Mouse (Mus musculus) embryonic facial prominence, embryonic 10.5 days (tissue): Measurements from ENCODE around the gene Itgb1bp1. TPM values are rescaled to one million over a fixed set of nuclear protein-coding genes. Genes with fewer than 3 reads are reported as not detected.

Experiments used
- DNase-seq: peaks from one replicate; pipeline ENCODE4 v3.0.0-alpha.2; 2017; ENCODE audit warnings: low spot score
- H3K27ac ChIP-seq: fragments of 300-500 bp; sonication (generic); replicated peaks from 2 replicates; pipeline ENCODE4 v1.5.1; 2016; ENCODE audit warnings: mild to moderate bottlenecking
- H3K27me3 ChIP-seq: fragments of 300-500 bp; sonication (generic); replicated peaks from 2 replicates; pipeline ENCODE4 v1.6.1; 2016; ENCODE audit warnings: low read depth, mild to moderate bottlenecking; ENCODE audit not compliant: poor library complexity, severe bottlenecking
- H3K36me3 ChIP-seq: fragments of 300-500 bp; sonication (generic); replicated peaks from 2 replicates; pipeline ENCODE4 v1.6.1; 2016; ENCODE audit warnings: mild to moderate bottlenecking, moderate library complexity
- H3K4me1 ChIP-seq: fragments of 300-500 bp; sonication (generic); 2 replicates; pipeline ENCODE4 v1.6.1; 2016
- H3K4me3 ChIP-seq: fragments of 300-500 bp; sonication (generic); 2 replicates; pipeline ENCODE4 v1.5.1; 2016; ENCODE audit warnings: mild to moderate bottlenecking, moderate library complexity
- H3K9me3 ChIP-seq: fragments of 300-500 bp; sonication (generic); 2 replicates; pipeline ENCODE4 v1.6.1; 2016; ENCODE audit warnings: mild to moderate bottlenecking
- WGBS: fragments of 180-500 bp; shearing (Covaris S2); methylation state at CpG from one replicate; pipeline ENCODE4 v1.1.7; 2016; 5-methylcytosine and 5-hydroxymethylcytosine counted together
- polyA plus RNA-seq: library from polyadenylated mRNA; unstranded; fragments of >200 nt; fragmentation: Nextera tagmentation; extraction: Ambion mirVana; gene quantifications from 2 replicates; pipeline ENCODE4 v1.2.1, GENCODE M21; 2016

Itgb1bp1 gene
- polyA plus RNA-seq, 1 experiment from 2014 or later = 45.6 TPM

- Histone ChIP-seq H3K27me3 (no peaks in the 10 kb centered on the region), H3K4me3 (no peak overlapping the region), H3K4me1 (no peaks in the 10 kb centered on the region), H3K9me3 (no peaks in the 10 kb centered on the region), H3K27ac (no peak overlapping the region), H3K36me3 (peaks cover 99% of the 10 kb centered on the region)
- DNase-seq = no peak
- WGBS = 78% methylated on average over 5 of the region's 5 CpGs
Observed at GRCm38 (mm10) chr12:21264241-21264640, 21.8 kb downstream of the Itgb1bp1 start.

- H3K27me3 ChIP-seq = no peaks in the 10 kb centered on the region
- no peak overlapping the region for H3K27ac ChIP-seq
- DNase-seq = no peak
- no peaks in the 10 kb centered on the region for H3K9me3 ChIP-seq
- H3K4me3 ChIP-seq = no peak overlapping the region
- H3K4me1 ChIP-seq = no peaks in the 10 kb centered on the region
- peaks cover 99% of the 10 kb centered on the region for H3K36me3 ChIP-seq
- 96% methylated on average over 5 of the region's 5 CpGs for WGBS
Observed at GRCm38 (mm10) chr12:21263256-21263655, 22.8 kb downstream of the Itgb1bp1 start.

GRCm38 (mm10) chr12:21261521-21261920, 24.6 kb downstream of the Itgb1bp1 start:
- Histone ChIP-seq H3K4me3 (no peak overlapping the region), H3K27ac (no peak overlapping the region), H3K27me3 (no peaks in the 10 kb centered on the region), H3K9me3 (no peaks in the 10 kb centered on the region), H3K36me3 (peaks cover 100% of the 10 kb centered on the region), H3K4me1 (no peaks in the 10 kb centered on the region)
- DNase-seq = no peak
- WGBS = 80% methylated on average over 4 of the region's 4 CpGs

- Histone ChIP-seq H3K4me1 (no peaks in the 10 kb centered on the region), H3K27ac (no peak overlapping the region), H3K4me3 (no peak overlapping the region), H3K36me3 (peaks cover 100% of the 10 kb centered on the region), H3K27me3 (no peaks in the 10 kb centered on the region), H3K9me3 (no peaks in the 10 kb centered on the region)
- WGBS = 90% methylated on average over 6 of the region's 6 CpGs
- no peak for DNase-seq
Observed at GRCm38 (mm10) chr12:21260494-21261256, 25.4 kb downstream of the Itgb1bp1 start.

- H3K9me3 ChIP-seq = no peaks in the 10 kb centered on the region
- no peak for DNase-seq
- H3K4me3 ChIP-seq = no peak overlapping the region
- H3K4me1 ChIP-seq = no peaks in the 10 kb centered on the region
- no peaks in the 10 kb centered on the region for H3K27me3 ChIP-seq
- no peak overlapping the region for H3K27ac ChIP-seq
- peaks cover 99% of the 10 kb centered on the region for H3K36me3 ChIP-seq
- 80% methylated on average over 7 of the region's 7 CpGs for WGBS
Observed at GRCm38 (mm10) chr12:21247711-21248392, 38.2 kb downstream of the Itgb1bp1 start.

GRCm38 (mm10) chr12:21244375-21244960, 41.6 kb downstream of the Itgb1bp1 start:
- Histone ChIP-seq H3K4me3 (no peak overlapping the region), H3K27me3 (no peaks in the 10 kb centered on the region), H3K27ac (no peak overlapping the region), H3K36me3 (peaks cover 90% of the 10 kb centered on the region), H3K4me1 (no peaks in the 10 kb centered on the region), H3K9me3 (no peaks in the 10 kb centered on the region)
- no peak for DNase-seq
- 94% methylated on average over 11 of the region's 11 CpGs for WGBS

GRCm38 (mm10) chr12:21241965-21242364, 44.1 kb downstream of the Itgb1bp1 start:
- WGBS = 83% methylated on average over 3 of the region's 3 CpGs
- H3K4me3 ChIP-seq = no peak overlapping the region
- H3K27ac ChIP-seq = no peak overlapping the region
- H3K9me3 ChIP-seq = no peaks in the 10 kb centered on the region
- H3K36me3 ChIP-seq = peaks cover 91% of the 10 kb centered on the region
- H3K27me3 ChIP-seq = no peaks in the 10 kb centered on the region
- DNase-seq = no peak
- no peaks in the 10 kb centered on the region for H3K4me1 ChIP-seq

- no peaks in the 10 kb centered on the region for H3K27me3 ChIP-seq
- no peaks in the 10 kb centered on the region for H3K4me1 ChIP-seq
- peaks cover 99% of the 10 kb centered on the region for H3K36me3 ChIP-seq
- no peak for DNase-seq
- 92% methylated on average over 2 of the region's 2 CpGs for WGBS
- H3K27ac ChIP-seq = no peak overlapping the region
- no peak overlapping the region for H3K4me3 ChIP-seq
- H3K9me3 ChIP-seq = no peaks in the 10 kb centered on the region
Observed at GRCm38 (mm10) chr12:21234560-21234959, 51.5 kb downstream of the Itgb1bp1 start.

- Histone ChIP-seq H3K27ac (no peak overlapping the region), H3K27me3 (no peaks in the 10 kb centered on the region), H3K4me3 (no peak overlapping the region), H3K9me3 (no peaks in the 10 kb centered on the region), H3K36me3 (peaks cover 98% of the 10 kb centered on the region), H3K4me1 (no peaks in the 10 kb centered on the region)
- DNase-seq = no peak
- 89% methylated on average over 7 of the region's 7 CpGs for WGBS
Observed at GRCm38 (mm10) chr12:21233727-21234126, 52.4 kb downstream of the Itgb1bp1 start.

- H3K9me3 ChIP-seq = no peaks in the 10 kb centered on the region
- WGBS = 85% methylated on average over 17 of the region's 17 CpGs
- H3K27me3 ChIP-seq = no peaks in the 10 kb centered on the region
- H3K27ac ChIP-seq = no peak overlapping the region
- no peak for DNase-seq
- peaks cover 6% of the 10 kb centered on the region; the same call in 1 of the 2 replicates for H3K4me1 ChIP-seq
- no peak overlapping the region for H3K4me3 ChIP-seq
- H3K36me3 ChIP-seq = peaks cover 72% of the 10 kb centered on the region
Observed at GRCm38 (mm10) chr12:21229076-21229918, 56.8 kb downstream of the Itgb1bp1 start.

- no peaks in the 10 kb centered on the region for H3K27me3 ChIP-seq
- no peak overlapping the region for H3K27ac ChIP-seq
- H3K36me3 ChIP-seq = peaks cover 73% of the 10 kb centered on the region
- H3K4me1 ChIP-seq = peaks cover 6% of the 10 kb centered on the region; the same call in 1 of the 2 replicates
- no peak for DNase-seq
- 92% methylated on average over 4 of the region's 4 CpGs for WGBS
- no peak overlapping the region for H3K4me3 ChIP-seq
- no peaks in the 10 kb centered on the region for H3K9me3 ChIP-seq
Observed at GRCm38 (mm10) chr12:21228650-21229049, 57.4 kb downstream of the Itgb1bp1 start.
